Mouse (Mus musculus) liver, embryonic 15.5 days (tissue): Measurements from ENCODE around the gene Mpg. TPM values are rescaled to one million over a fixed set of nuclear protein-coding genes. Genes with fewer than 3 reads are reported as not detected.

ENCODE experiments used
- ATAC-seq: fragments of 200-750 bp; cut with Nextera tagmentation; 2 replicates; pipeline ENCODE4 v1.8.0; 2017; ENCODE audit warnings: moderate number of reproducible peaks, mild to moderate bottlenecking, moderate library complexity; ENCODE audit not compliant: insufficient read depth
- H3K27ac ChIP-seq: fragments of 300-500 bp; sonication (generic); replicated peaks from 2 replicates; pipeline ENCODE4 v1.5.1; 2015; ENCODE audit warnings: mild to moderate bottlenecking, inconsistent platforms
- H3K27me3 ChIP-seq: fragments of 300-500 bp; sonication (generic); 2 replicates; pipeline ENCODE4 v1.6.1; 2015; ENCODE audit warnings: mild to moderate bottlenecking, inconsistent platforms
- H3K36me3 ChIP-seq: fragments of 300-500 bp; sonication (generic); replicated peaks from 2 replicates; pipeline ENCODE4 v1.6.1; 2015; ENCODE audit warnings: moderate library complexity, mild to moderate bottlenecking, inconsistent platforms
- H3K4me1 ChIP-seq: fragments of 300-500 bp; sonication (generic); replicated peaks from 2 replicates; pipeline ENCODE4 v1.6.1; 2015; ENCODE audit warnings: inconsistent platforms
- H3K4me2 ChIP-seq: fragments of 300-500 bp; sonication (generic); 2 replicates; pipeline ENCODE4 v1.6.1; 2015; ENCODE audit warnings: moderate library complexity, mild to moderate bottlenecking, inconsistent platforms
- H3K4me3 ChIP-seq: fragments of 300-500 bp; sonication (generic); replicated peaks from 2 replicates; pipeline ENCODE4 v1.5.1; 2015; ENCODE audit warnings: mild to moderate bottlenecking, inconsistent platforms
- H3K9ac ChIP-seq: fragments of 300-500 bp; sonication (generic); 2 replicates; pipeline ENCODE4 v1.6.1; 2015; ENCODE audit warnings: moderate library complexity, mild to moderate bottlenecking, inconsistent platforms
- H3K9me3 ChIP-seq: fragments of 300-500 bp; sonication (generic); replicated peaks from 2 replicates; pipeline ENCODE4 v1.6.1; 2016; ENCODE audit warnings: inconsistent platforms
- WGBS: fragments of 180-500 bp; shearing (Covaris S2); methylation state at CpG from one replicate; pipeline ENCODE4 v1.1.7; 2015; ENCODE audit warnings: mixed read lengths; ENCODE audit not compliant: insufficient replicate concordance; 5-methylcytosine and 5-hydroxymethylcytosine counted together
- polyA plus RNA-seq: library from polyadenylated mRNA; unstranded; fragments of >200 nt; fragmentation: Nextera tagmentation; extraction: Ambion mirVana; gene quantifications from 2 replicates; pipeline ENCODE4 v1.2.1, GENCODE M21; 2015

Mpg gene
- polyA plus RNA-seq, 1 experiment from 2014 or later: 18.3 TPM

- Histone ChIP-seq H3K9me3 (no peaks in the 10 kb centered on the region), H3K4me1 (peaks cover 76% of the 10 kb centered on the region), H3K4me3 (no peak overlapping the region), H3K36me3 (peaks cover 43% of the 10 kb centered on the region), H3K27ac (peak overlapping the region; percentile 97), H3K9ac (peak overlapping the region; percentile 44), H3K27me3 (no peaks in the 10 kb centered on the region), H3K4me2 (no peak overlapping the region)
- 78% methylated on average over 10 of the region's 10 CpGs for WGBS
- no peak for ATAC-seq
These were observed 36.5 kb downstream of the Mpg start for GRCm38 (mm10) chr11:32262674-32263415.

GRCm38 (mm10) chr11:32265117-32265738 lies 38.9 kb downstream of the Mpg start:
- Histone ChIP-seq H3K4me3 (no peak overlapping the region), H3K9me3 (no peaks in the 10 kb centered on the region), H3K4me1 (peaks cover 86% of the 10 kb centered on the region), H3K36me3 (peaks cover 31% of the 10 kb centered on the region), H3K4me2 (peak overlapping the region; percentile 83), H3K9ac (peak overlapping the region; percentile 61), H3K27ac (peak overlapping the region; percentile 97), H3K27me3 (no peaks in the 10 kb centered on the region)
- WGBS: 39% methylated on average over 3 of the region's 3 CpGs
- ATAC-seq: peak; percentile 70

GRCm38 (mm10) chr11:32266194-32266593 lies 39.9 kb downstream of the Mpg start:
- peaks cover 21% of the 10 kb centered on the region for H3K36me3 ChIP-seq
- H3K4me3 ChIP-seq: no peak overlapping the region
- H3K4me2 ChIP-seq: peak overlapping the region; percentile 83
- H3K27me3 ChIP-seq: no peaks in the 10 kb centered on the region
- peak overlapping the region; percentile 55 for H3K9ac ChIP-seq
- H3K9me3 ChIP-seq: no peaks in the 10 kb centered on the region
- 77% methylated on average over 6 of the region's 6 CpGs for WGBS
- peak overlapping the region; percentile 97 for H3K27ac ChIP-seq
- ATAC-seq: no peak
- H3K4me1 ChIP-seq: peaks cover 84% of the 10 kb centered on the region

- 21% methylated on average over 6 of the region's 6 CpGs for WGBS
These were observed 40.5 kb downstream of the Mpg start for GRCm38 (mm10) chr11:32266776-32267175.

GRCm38 (mm10) chr11:32267188-32267884 lies 41.0 kb downstream of the Mpg start, which contains the start of gene Nprl3:
TSS of gene Nprl3 (minus strand) at chr11:32267707.
- ATAC-seq: peak; percentile 79
- Histone ChIP-seq H3K4me2 (peak within 1 kb of the TSS; percentile 83), H3K9ac (peak within 1 kb of the TSS; percentile 96), H3K4me1 (peaks cover 86% of the 10 kb centered on the region), H3K4me3 (peak within 1 kb of the TSS; percentile 68), H3K36me3 (peaks cover 12% of the 10 kb centered on the region), H3K9me3 (no peaks in the 10 kb centered on the region), H3K27me3 (no peaks in the 10 kb centered on the region), H3K27ac (peak within 1 kb of the TSS; percentile 97)
- WGBS: under 1% methylated on average over 54 of the region's 54 CpGs

More at GRCm38 (mm10) chr11:32266776-32267175, 40.5 kb downstream of the Mpg start:
- H3K27ac ChIP-seq: peak overlapping the region; percentile 97
- peak overlapping the region; percentile 96 for H3K9ac ChIP-seq
- peaks cover 17% of the 10 kb centered on the region for H3K36me3 ChIP-seq
- peak overlapping the region; percentile 83 for H3K4me2 ChIP-seq
- H3K9me3 ChIP-seq: no peaks in the 10 kb centered on the region
- H3K27me3 ChIP-seq: no peaks in the 10 kb centered on the region
- H3K4me1 ChIP-seq: peaks cover 86% of the 10 kb centered on the region
- peak overlapping the region; percentile 68 for H3K4me3 ChIP-seq
- ATAC-seq: no peak

- H3K27me3 ChIP-seq: no peaks in the 10 kb centered on the region
- ATAC-seq: peak; percentile 12
- peak overlapping the region; percentile 68 for H3K4me3 ChIP-seq
- peaks cover 5% of the 10 kb centered on the region; the same call in 1 of the 2 replicates for H3K36me3 ChIP-seq
- WGBS: 18% methylated on average over 5 of the region's 5 CpGs
- H3K9ac ChIP-seq: peak overlapping the region; percentile 96
- peak overlapping the region; percentile 83 for H3K4me2 ChIP-seq
- peak overlapping the region; percentile 97 for H3K27ac ChIP-seq
- H3K4me1 ChIP-seq: peaks cover 85% of the 10 kb centered on the region
- no peaks in the 10 kb centered on the region for H3K9me3 ChIP-seq
These were observed 41.7 kb downstream of the Mpg start for GRCm38 (mm10) chr11:32267964-32268363.

GRCm38 (mm10) chr11:32268952-32269351 lies 42.6 kb downstream of the Mpg start:
- Histone ChIP-seq H3K4me2 (peak overlapping the region; percentile 83), H3K27ac (peak overlapping the region; percentile 97), H3K27me3 (no peaks in the 10 kb centered on the region), H3K4me3 (peak overlapping the region; percentile 68), H3K4me1 (peaks cover 79% of the 10 kb centered on the region), H3K9me3 (no peaks in the 10 kb centered on the region), H3K9ac (peak overlapping the region; percentile 96), H3K36me3 (no peaks in the 10 kb centered on the region)
- ATAC-seq: peak; percentile 88
- 18% methylated on average over 5 of the region's 5 CpGs for WGBS

GRCm38 (mm10) chr11:32271178-32271577 lies 44.9 kb downstream of the Mpg start:
- Histone ChIP-seq H3K27ac (peak overlapping the region; percentile 76), H3K9ac (0 out of 2 replicates have a peak overlapping the region, but pooled peaks have one; percentile 17), H3K4me1 (peaks cover 67% of the 10 kb centered on the region), H3K4me3 (no peak overlapping the region), H3K9me3 (no peaks in the 10 kb centered on the region), H3K36me3 (no peaks in the 10 kb centered on the region), H3K4me2 (no peak overlapping the region), H3K27me3 (peaks cover under 1% of the 10 kb centered on the region; the same call in 1 of the 2 replicates)
- WGBS: 45% methylated on average over 4 of the region's 4 CpGs
- ATAC-seq: no peak

GRCm38 (mm10) chr11:32276347-32276746 lies 50.0 kb downstream of the Mpg start, which contains the start of gene Hba-x:
TSS of gene Hba-x (plus strand) at chr11:32276400.
- H3K4me1 ChIP-seq: peaks cover 68% of the 10 kb centered on the region
- ATAC-seq: no peak
- H3K4me3 ChIP-seq: no peak within 1 kb of the TSS
- WGBS: 62% methylated on average over 3 of the region's 3 CpGs
- no peak within 1 kb of the TSS for H3K4me2 ChIP-seq
- no peaks in the 10 kb centered on the region for H3K9me3 ChIP-seq
- H3K36me3 ChIP-seq: no peaks in the 10 kb centered on the region
- H3K27ac ChIP-seq: peak within 1 kb of the TSS; percentile 49
- H3K9ac ChIP-seq: no peak within 1 kb of the TSS
- peaks cover 35% of the 10 kb centered on the region for H3K27me3 ChIP-seq

- H3K9me3 ChIP-seq: no peaks in the 10 kb centered on the region
- WGBS: 62% methylated on average over 21 of the region's 21 CpGs
- peaks cover 35% of the 10 kb centered on the region for H3K27me3 ChIP-seq
- no peak overlapping the region for H3K4me2 ChIP-seq
- no peak for ATAC-seq
- H3K4me1 ChIP-seq: peaks cover 67% of the 10 kb centered on the region
- no peaks in the 10 kb centered on the region for H3K36me3 ChIP-seq
- H3K9ac ChIP-seq: no peak overlapping the region
- 0 out of 2 replicates have a peak overlapping the region, but pooled peaks have one; percentile 5 for H3K27ac ChIP-seq
- H3K4me3 ChIP-seq: no peak overlapping the region
These were observed 51.6 kb downstream of the Mpg start for GRCm38 (mm10) chr11:32277736-32278457.
